Mouse (Mus musculus): Measurements from ENCODE around the gene Tmem104. TPM values are rescaled to one million over a fixed set of nuclear protein-coding genes. Genes with fewer than 3 reads are reported as not detected.

Gene Tmem104
- total and polyA plus RNA-seq, 2 experiments from 2014 or later = 8.5 to 12.9 TPM

- H3K27ac ChIP-seq (ENCODE audit: low read depth, low read length) = no peak overlapping the region
- H3K4me2 ChIP-seq (ENCODE audit: low read depth, low read length, poor library complexity, severe bottlenecking) = no peak overlapping the region
- H3K9ac ChIP-seq (replicated peaks; ENCODE audit: low read length, poor library complexity, severe bottlenecking) = no peak overlapping the region
- peaks cover 17% of the 10 kb centered on the region for H3K4me1 ChIP-seq (ENCODE audit: insufficient read depth, low read length)
- 77% methylated on average over 6 of the region's 6 CpGs for WGBS
- H3K4me3 ChIP-seq (ENCODE audit: low read depth, low read length) = no peak overlapping the region
- H3K9me3 ChIP-seq (ENCODE audit: low read length) = no peaks in the 10 kb centered on the region
- ATAC-seq (ENCODE audit: low FRiP score) = no peak
- TF ChIP-seq CTCF (IDR thresholded peaks at IDR 0.05) = no peak
- H3K27me3 ChIP-seq (ENCODE audit: insufficient read depth, low read length) = no peaks in the 10 kb centered on the region
- 0 out of 2 replicates have a peak, but pooled peaks cover 3% of the 10 kb centered on the region for H3K36me3 ChIP-seq (ENCODE audit: insufficient read depth, low read length)
- no peak for DNase-seq (ENCODE audit: low spot score)
These were observed 36.6 kb downstream of the Tmem104 start for GRCm38 (mm10) chr11:115223877-115224276.

DNA sequence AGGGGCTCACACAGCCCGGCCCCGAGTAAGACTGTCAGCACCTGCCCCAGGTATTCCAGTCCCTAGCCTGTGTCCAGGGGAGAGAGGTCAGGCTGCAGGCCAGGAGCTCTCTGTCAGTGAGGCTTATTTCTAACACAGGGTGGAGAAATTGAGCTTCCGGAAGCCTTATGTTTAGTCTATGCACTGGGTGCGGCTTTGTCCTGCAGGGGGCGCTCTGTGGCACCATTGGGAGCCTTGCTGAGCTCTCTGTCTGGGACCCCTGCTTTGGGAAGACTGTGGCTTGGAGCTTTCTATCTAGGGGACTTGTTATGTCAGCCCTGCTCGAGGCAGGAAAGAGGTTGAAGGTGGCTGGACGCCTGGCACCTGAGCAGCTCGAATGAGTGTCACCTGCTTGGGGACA is 37.6 kb downstream of the Tmem104 start:
- H3K9ac ChIP-seq (replicated peaks; ENCODE audit: low read length, poor library complexity, severe bottlenecking) = no peak overlapping the region
- H3K27ac ChIP-seq (ENCODE audit: low read depth, low read length) = no peak overlapping the region
- H3K4me2 ChIP-seq (ENCODE audit: low read depth, low read length, poor library complexity, severe bottlenecking) = no peak overlapping the region
- H3K9me3 ChIP-seq (ENCODE audit: low read length) = no peaks in the 10 kb centered on the region
- WGBS = 42% methylated on average over 8 of the region's 8 CpGs
- TF ChIP-seq CTCF (IDR thresholded peaks at IDR 0.05) = peak; percentile 73
- H3K36me3 ChIP-seq (ENCODE audit: insufficient read depth, low read length) = 0 out of 2 replicates have a peak, but pooled peaks cover 2% of the 10 kb centered on the region
- H3K4me1 ChIP-seq (ENCODE audit: insufficient read depth, low read length) = peaks cover 17% of the 10 kb centered on the region
- H3K27me3 ChIP-seq (ENCODE audit: insufficient read depth, low read length) = no peaks in the 10 kb centered on the region
- ATAC-seq (ENCODE audit: low FRiP score) (no peak), DNase-seq (ENCODE audit: low spot score) (peak; percentile 74)
- H3K4me3 ChIP-seq (ENCODE audit: low read depth, low read length) = no peak overlapping the region

DNA sequence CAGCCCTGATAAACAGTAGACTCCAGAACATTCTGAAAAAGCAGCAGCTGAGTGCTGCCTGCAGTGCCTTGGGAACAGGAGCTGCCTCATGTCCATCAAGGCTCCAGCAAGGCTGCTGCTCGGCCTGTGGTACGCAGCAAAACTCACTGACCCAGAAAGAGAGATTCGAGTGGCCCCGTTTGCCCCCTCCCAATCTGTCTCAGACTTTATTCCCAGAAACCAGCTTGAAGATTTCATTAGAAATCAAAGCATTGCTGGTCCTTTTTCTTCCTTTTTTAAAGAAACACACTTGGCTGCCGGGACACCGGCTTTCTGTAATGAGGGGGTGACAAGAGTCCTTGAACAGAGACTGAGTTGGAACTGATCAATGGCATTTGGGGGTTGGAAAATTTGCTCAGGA is 38.0 kb downstream of the Tmem104 start:
- Histone ChIP-seq H3K9ac (replicated peaks; ENCODE audit: low read length, poor library complexity, severe bottlenecking) (no peak overlapping the region; the same call in 1 of the 2 replicates), H3K27ac (ENCODE audit: low read depth, low read length) (no peak overlapping the region), H3K4me2 (ENCODE audit: low read depth, low read length, poor library complexity, severe bottlenecking) (no peak overlapping the region), H3K4me3 (ENCODE audit: low read depth, low read length) (no peak overlapping the region), H3K36me3 (ENCODE audit: insufficient read depth, low read length) (no peaks in the 10 kb centered on the region), H3K9me3 (ENCODE audit: low read length) (no peaks in the 10 kb centered on the region), H3K27me3 (ENCODE audit: insufficient read depth, low read length) (no peaks in the 10 kb centered on the region), H3K4me1 (ENCODE audit: insufficient read depth, low read length) (peaks cover 17% of the 10 kb centered on the region)
- ATAC-seq (ENCODE audit: low FRiP score) = no peak
- no peak for DNase-seq (ENCODE audit: low spot score)
- WGBS = 61% methylated on average over 6 of the region's 6 CpGs
- no peak for TF ChIP-seq CTCF (IDR thresholded peaks at IDR 0.05)

DNA sequence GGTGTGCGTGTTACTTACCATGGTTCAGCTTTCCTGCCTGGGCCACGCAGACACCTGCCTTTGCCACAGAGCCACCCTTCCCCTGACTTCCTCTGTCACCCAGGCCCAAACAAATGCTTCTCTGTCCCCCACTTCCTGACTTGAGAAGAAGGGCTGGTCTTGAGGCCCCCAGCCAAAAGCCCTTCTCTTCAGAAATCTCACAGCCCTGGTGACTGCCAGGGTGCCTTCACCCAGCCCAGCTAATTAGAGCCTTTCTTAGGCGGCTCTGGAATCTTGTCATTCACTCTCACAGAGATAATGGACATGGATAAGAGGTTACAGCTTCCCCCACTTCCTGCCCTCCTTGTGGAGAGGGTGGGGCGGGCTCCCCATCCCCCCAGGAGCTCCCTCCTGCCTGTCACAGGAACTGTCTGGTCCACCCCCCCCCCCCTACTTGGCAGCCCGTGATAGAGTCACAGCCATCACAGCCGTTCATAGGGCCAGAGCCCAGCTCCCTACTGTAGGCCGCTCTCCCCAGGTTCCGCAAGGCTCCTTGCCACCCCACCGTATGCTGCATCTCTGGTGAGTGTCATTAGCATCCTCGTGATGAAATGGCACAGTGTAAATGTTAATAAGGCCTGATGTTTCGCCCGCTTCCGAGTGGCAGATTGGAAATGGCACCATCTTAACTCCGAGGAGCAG is 39.7 kb downstream of the Tmem104 start:
- H3K36me3 ChIP-seq (ENCODE audit: insufficient read depth, low read length) = no peaks in the 10 kb centered on the region
- ATAC-seq (ENCODE audit: low FRiP score) (peak; percentile 31; the same call in 1 of the 2 replicates), DNase-seq (ENCODE audit: low spot score) (peak; percentile 58)
- WGBS = 27% methylated on average over 14 of the region's 14 CpGs
- H3K27ac ChIP-seq (ENCODE audit: low read depth, low read length) = peak overlapping the region; percentile 38; the same call in 1 of the 2 replicates
- H3K4me1 ChIP-seq (ENCODE audit: insufficient read depth, low read length) = peaks cover 17% of the 10 kb centered on the region
- no peak overlapping the region for H3K4me2 ChIP-seq (ENCODE audit: low read depth, low read length, poor library complexity, severe bottlenecking)
- no peak for TF ChIP-seq CTCF (IDR thresholded peaks at IDR 0.05)
- peak overlapping the region; percentile 33; the same call in 1 of the 2 replicates for H3K9ac ChIP-seq (replicated peaks; ENCODE audit: low read length, poor library complexity, severe bottlenecking)
- H3K27me3 ChIP-seq (ENCODE audit: insufficient read depth, low read length) = no peaks in the 10 kb centered on the region
- H3K4me3 ChIP-seq (ENCODE audit: low read depth, low read length) = no peak overlapping the region
- H3K9me3 ChIP-seq (ENCODE audit: low read length) = no peaks in the 10 kb centered on the region

DNA sequence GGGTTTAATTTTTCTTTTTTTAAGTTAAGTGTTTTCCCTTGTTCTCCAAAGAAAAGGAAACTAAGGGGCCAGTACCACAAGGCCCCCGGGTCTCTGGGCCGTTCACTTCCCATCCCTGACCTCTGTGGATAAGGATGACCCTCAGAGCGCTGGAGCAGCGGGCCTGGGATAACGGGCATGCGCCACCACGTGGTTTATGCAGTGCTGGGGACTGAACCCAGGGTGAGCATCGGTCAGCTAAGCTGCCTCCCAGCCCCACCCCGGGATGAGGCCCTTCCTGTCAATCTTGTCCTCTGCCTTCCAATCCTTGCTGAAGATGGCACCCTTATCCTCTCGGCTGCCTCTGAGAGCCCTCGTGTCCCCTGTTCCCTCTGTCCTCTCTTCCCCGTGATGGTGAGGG is 40.4 kb downstream of the Tmem104 start:
- peaks cover 17% of the 10 kb centered on the region for H3K4me1 ChIP-seq (ENCODE audit: insufficient read depth, low read length)

GRCm38 (mm10) chr11:115228430-115228829 is 41.1 kb downstream of the Tmem104 start:
- Histone ChIP-seq H3K36me3 (ENCODE audit: insufficient read depth, low read length) (no peaks in the 10 kb centered on the region), H3K27me3 (ENCODE audit: insufficient read depth, low read length) (no peaks in the 10 kb centered on the region), H3K4me2 (ENCODE audit: low read depth, low read length, poor library complexity, severe bottlenecking) (no peak overlapping the region), H3K4me3 (ENCODE audit: low read depth, low read length) (no peak overlapping the region), H3K9me3 (ENCODE audit: low read length) (no peaks in the 10 kb centered on the region), H3K27ac (ENCODE audit: low read depth, low read length) (no peak overlapping the region), H3K4me1 (ENCODE audit: insufficient read depth, low read length) (peaks cover 18% of the 10 kb centered on the region), H3K9ac (replicated peaks; ENCODE audit: low read length, poor library complexity, severe bottlenecking) (no peak overlapping the region)
- ATAC-seq (ENCODE audit: low FRiP score) (no peak), DNase-seq (ENCODE audit: low spot score) (no peak)
- 71% methylated on average over 7 of the region's 7 CpGs for WGBS
- TF ChIP-seq CTCF (IDR thresholded peaks at IDR 0.05) = no peak

More for the DNA sequence above, 40.4 kb downstream of the Tmem104 start:
- H3K4me2 ChIP-seq (ENCODE audit: low read depth, low read length, poor library complexity, severe bottlenecking) = no peak overlapping the region
- ATAC-seq (ENCODE audit: low FRiP score) (no peak), DNase-seq (ENCODE audit: low spot score) (no peak)
- no peak for TF ChIP-seq CTCF (IDR thresholded peaks at IDR 0.05)
- peak overlapping the region; percentile 33; the same call in 1 of the 2 replicates for H3K9ac ChIP-seq (replicated peaks; ENCODE audit: low read length, poor library complexity, severe bottlenecking)
- 38% methylated on average over 12 of the region's 12 CpGs for WGBS
- no peak overlapping the region for H3K4me3 ChIP-seq (ENCODE audit: low read depth, low read length)
- H3K27ac ChIP-seq (ENCODE audit: low read depth, low read length) = no peak overlapping the region
- H3K27me3 ChIP-seq (ENCODE audit: insufficient read depth, low read length) = no peaks in the 10 kb centered on the region
- no peaks in the 10 kb centered on the region for H3K9me3 ChIP-seq (ENCODE audit: low read length)
- H3K36me3 ChIP-seq (ENCODE audit: insufficient read depth, low read length) = no peaks in the 10 kb centered on the region

All from midbrain, postnatal 0 days (tissue).